Mouse (Mus musculus): ENCODE measurements around the gene Matk. TPM values are rescaled to one million over a fixed set of nuclear protein-coding genes. Genes with fewer than 3 reads are reported as not detected.

Gene Matk
- polyA plus RNA-seq, 1 experiment from 2014 or later = 3.9 TPM

- no peaks in the 10 kb centered on the region for H3K4me1 ChIP-seq
- H3K9ac ChIP-seq = no peak overlapping the region
- H3K27ac ChIP-seq = no peak overlapping the region
- no peak overlapping the region for H3K4me3 ChIP-seq
- H3K36me3 ChIP-seq = no peaks in the 10 kb centered on the region
- H3K27me3 ChIP-seq = peaks cover 32% of the 10 kb centered on the region
- WGBS = 86% methylated on average over 6 of the region's 6 CpGs
- no peak for ATAC-seq (ENCODE audit: borderline replicate concordance, extremely low read depth, low FRiP score, low TSS enrichment)
- H3K9me3 ChIP-seq = no peaks in the 10 kb centered on the region
- H3K4me2 ChIP-seq = no peak overlapping the region
Observed at GRCm38 (mm10) chr10:81245166-81245565, 7.6 kb upstream of the Matk start.

DNA sequence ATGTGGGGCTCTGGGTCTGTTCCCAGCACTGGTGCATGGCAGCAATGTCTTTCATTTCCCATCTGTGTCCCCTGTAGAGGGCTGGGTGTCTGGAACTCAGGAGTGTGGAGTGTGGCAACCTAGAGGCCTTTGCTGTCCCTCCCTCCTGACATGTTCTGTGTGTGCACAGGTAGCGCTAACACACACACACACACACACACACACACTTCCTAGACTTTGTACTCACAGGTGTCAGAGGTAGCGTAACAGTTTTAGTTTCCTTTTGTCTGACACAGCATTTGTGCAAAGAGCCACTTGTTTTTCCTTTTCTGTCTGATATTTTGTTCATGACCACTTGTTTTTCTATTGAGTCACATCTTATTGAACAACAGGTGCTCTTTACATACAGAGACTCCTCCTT lies 4.9 kb upstream of the Matk start:
- no peak overlapping the region for H3K27ac ChIP-seq
- H3K36me3 ChIP-seq = no peaks in the 10 kb centered on the region
- H3K4me1 ChIP-seq = no peaks in the 10 kb centered on the region
- no peak for ATAC-seq (ENCODE audit: borderline replicate concordance, extremely low read depth, low FRiP score, low TSS enrichment)
- H3K4me3 ChIP-seq = no peak overlapping the region
- H3K9me3 ChIP-seq = no peaks in the 10 kb centered on the region
- H3K9ac ChIP-seq = no peak overlapping the region
- no peak overlapping the region for H3K4me2 ChIP-seq
- 79% methylated on average over 2 of the region's 2 CpGs for WGBS
- H3K27me3 ChIP-seq = peaks cover 32% of the 10 kb centered on the region

GRCm38 (mm10) chr10:81249442-81249841 lies 3.3 kb upstream of the Matk start:
- Histone ChIP-seq H3K4me1 (no peaks in the 10 kb centered on the region), H3K9me3 (no peaks in the 10 kb centered on the region), H3K4me2 (no peak overlapping the region), H3K36me3 (no peaks in the 10 kb centered on the region), H3K27me3 (peaks cover 36% of the 10 kb centered on the region), H3K4me3 (no peak overlapping the region), H3K27ac (no peak overlapping the region), H3K9ac (no peak overlapping the region)
- WGBS = 77% methylated on average over 8 of the region's 8 CpGs
- no peak for ATAC-seq (ENCODE audit: borderline replicate concordance, extremely low read depth, low FRiP score, low TSS enrichment)

GRCm38 (mm10) chr10:81254886-81255285 lies 2.2 kb downstream of the Matk start:
- Histone ChIP-seq H3K4me1 (peaks cover 10% of the 10 kb centered on the region; the same call in 1 of the 2 replicates), H3K36me3 (no peaks in the 10 kb centered on the region), H3K9ac (no peak overlapping the region), H3K9me3 (no peaks in the 10 kb centered on the region), H3K27ac (no peak overlapping the region), H3K4me3 (no peak overlapping the region), H3K4me2 (no peak overlapping the region), H3K27me3 (peaks cover 81% of the 10 kb centered on the region)
- no peak for ATAC-seq (ENCODE audit: borderline replicate concordance, extremely low read depth, low FRiP score, low TSS enrichment)
- 44% methylated on average over 1 of the region's 1 CpGs for WGBS

GRCm38 (mm10) chr10:81257158-81258039 lies 4.7 kb downstream of the Matk start:
- Histone ChIP-seq H3K9me3 (no peaks in the 10 kb centered on the region), H3K27me3 (peaks cover 76% of the 10 kb centered on the region), H3K27ac (no peak overlapping the region), H3K4me1 (peaks cover 10% of the 10 kb centered on the region; the same call in 1 of the 2 replicates), H3K9ac (0 out of 2 replicates have a peak overlapping the region, but pooled peaks have one; percentile 23), H3K4me2 (peak overlapping the region; percentile 75), H3K4me3 (peak overlapping the region; percentile 44), H3K36me3 (no peaks in the 10 kb centered on the region; the same call in 1 of the 2 replicates)
- no peak for ATAC-seq (ENCODE audit: borderline replicate concordance, extremely low read depth, low FRiP score, low TSS enrichment)
- WGBS = 1% methylated on average over 62 of the region's 62 CpGs

DNA sequence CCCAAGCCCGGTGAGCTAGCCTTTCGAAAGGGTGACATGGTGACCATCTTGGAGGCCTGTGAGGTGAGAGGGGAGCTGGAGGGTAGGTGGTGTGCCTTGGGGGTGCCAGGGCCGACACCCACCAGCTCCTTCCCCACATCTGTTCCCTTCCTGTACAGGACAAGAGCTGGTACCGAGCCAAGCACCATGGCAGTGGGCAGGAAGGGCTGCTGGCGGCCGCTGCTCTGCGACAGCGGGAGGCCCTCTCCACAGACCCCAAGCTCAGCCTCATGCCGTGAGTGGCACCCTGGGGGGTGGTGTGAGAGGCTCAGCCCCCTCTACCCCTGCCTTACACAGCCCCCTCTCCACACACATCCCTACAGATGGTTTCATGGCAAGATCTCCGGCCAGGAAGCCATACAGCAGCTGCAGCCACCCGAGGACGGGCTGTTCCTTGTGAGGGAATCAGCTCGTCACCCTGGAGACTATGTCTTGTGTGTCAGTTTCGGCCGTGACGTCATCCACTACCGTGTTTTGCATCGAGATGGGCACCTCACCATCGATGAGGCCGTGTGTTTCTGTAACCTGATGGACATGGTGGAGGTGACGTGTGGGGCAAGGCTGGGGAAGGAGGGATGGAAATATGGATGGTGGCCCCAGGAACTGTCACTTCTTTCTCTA lies 6.6 kb downstream of the Matk start:
- Histone ChIP-seq H3K36me3 (peaks cover 15% of the 10 kb centered on the region; the same call in 1 of the 2 replicates), H3K27me3 (peaks cover 57% of the 10 kb centered on the region), H3K27ac (no peak overlapping the region), H3K4me2 (no peak overlapping the region), H3K9ac (no peak overlapping the region), H3K4me1 (peaks cover 10% of the 10 kb centered on the region; the same call in 1 of the 2 replicates), H3K9me3 (no peaks in the 10 kb centered on the region), H3K4me3 (no peak overlapping the region)
- no peak for ATAC-seq (ENCODE audit: borderline replicate concordance, extremely low read depth, low FRiP score, low TSS enrichment)
- WGBS = 33% methylated on average over 21 of the region's 21 CpGs

- 87% methylated on average over 4 of the region's 4 CpGs for WGBS
Observed at GRCm38 (mm10) chr10:81261025-81261424, 8.3 kb downstream of the Matk start.

GRCm38 (mm10) chr10:81265540-81265939 lies 12.8 kb downstream of the Matk start:
- peak overlapping the region; percentile 75 for H3K4me2 ChIP-seq
- H3K9me3 ChIP-seq = no peaks in the 10 kb centered on the region
- H3K4me3 ChIP-seq = peak overlapping the region; percentile 85
- peaks cover 3% of the 10 kb centered on the region for H3K27me3 ChIP-seq
- H3K9ac ChIP-seq = peak overlapping the region; percentile 85; the same call in 1 of the 2 replicates
- ATAC-seq (ENCODE audit: borderline replicate concordance, extremely low read depth, low FRiP score, low TSS enrichment) = no peak
- H3K4me1 ChIP-seq = peaks cover 23% of the 10 kb centered on the region
- 91% methylated on average over 8 of the region's 8 CpGs for WGBS
- H3K36me3 ChIP-seq = peaks cover 22% of the 10 kb centered on the region; the same call in 1 of the 2 replicates
- H3K27ac ChIP-seq = no peak overlapping the region

More at GRCm38 (mm10) chr10:81261025-81261424, 8.3 kb downstream of the Matk start:
- no peak overlapping the region for H3K4me3 ChIP-seq
- H3K27ac ChIP-seq = no peak overlapping the region
- H3K9ac ChIP-seq = no peak overlapping the region
- H3K36me3 ChIP-seq = peaks cover 21% of the 10 kb centered on the region; the same call in 1 of the 2 replicates
- no peak for ATAC-seq (ENCODE audit: borderline replicate concordance, extremely low read depth, low FRiP score, low TSS enrichment)
- H3K27me3 ChIP-seq = peaks cover 48% of the 10 kb centered on the region
- H3K9me3 ChIP-seq = no peaks in the 10 kb centered on the region
- H3K4me1 ChIP-seq = peaks cover 15% of the 10 kb centered on the region
- H3K4me2 ChIP-seq = no peak overlapping the region

DNA sequence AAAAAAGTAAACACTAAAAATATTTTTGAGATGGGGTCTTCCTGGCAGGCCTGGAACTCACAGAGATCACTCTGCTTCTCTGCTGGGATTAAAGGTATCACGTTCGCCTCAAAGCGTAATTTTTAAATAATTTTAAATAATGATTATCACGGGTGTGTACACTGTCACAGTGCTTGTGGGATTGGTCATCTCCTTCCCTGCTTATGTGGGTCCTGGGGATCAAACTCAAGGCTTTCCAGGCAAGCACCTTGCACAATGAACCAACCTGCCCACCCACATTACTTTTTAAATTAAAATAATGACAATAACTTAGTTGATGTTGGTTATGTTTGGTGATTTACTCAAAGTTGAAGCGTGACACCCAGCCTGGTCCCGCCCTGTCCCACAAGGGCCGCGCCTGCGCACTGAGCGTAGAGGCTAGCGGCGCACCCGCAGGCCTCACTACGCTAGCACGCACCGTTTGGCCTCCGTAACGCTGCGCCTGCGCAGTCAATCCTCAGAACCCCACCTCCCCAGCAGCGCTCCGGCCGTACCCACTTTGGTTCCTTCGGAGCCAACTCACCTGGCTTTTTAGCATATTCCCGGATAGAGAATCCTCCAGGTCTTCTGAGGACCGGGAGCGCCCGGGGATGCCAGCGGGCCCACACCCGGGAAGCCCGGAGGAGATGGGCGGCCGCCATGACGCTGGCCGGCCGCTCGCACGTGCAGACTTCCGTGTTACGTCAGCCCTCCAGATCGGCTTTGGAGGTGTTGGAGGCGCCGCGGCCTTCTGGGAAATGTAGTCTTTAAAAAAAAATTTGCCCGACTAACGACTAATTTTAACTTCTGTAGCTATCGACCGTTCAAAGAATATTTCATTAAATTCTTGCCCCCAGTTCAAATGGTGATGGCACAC lies 13.7 kb downstream of the Matk start, which contains the start of the genes Mrpl54 and Apba3:
Gene Mrpl54 (minus strand): TSS at position 724 of the 895 bp plus-strand sequence.
Gene Apba3 (plus strand): TSS at position 750 of the 895 bp plus-strand sequence.
- peak; percentile 93 for ATAC-seq (ENCODE audit: borderline replicate concordance, extremely low read depth, low FRiP score, low TSS enrichment)
- H3K36me3 ChIP-seq = peaks cover 31% of the 10 kb centered on the region

GRCm38 (mm10) chr10:81268056-81268455 lies 15.3 kb downstream of the Matk start:
- H3K4me3 ChIP-seq = peak overlapping the region; percentile 58
- no peaks in the 10 kb centered on the region for H3K9me3 ChIP-seq
- H3K4me2 ChIP-seq = peak overlapping the region; percentile 83
- H3K27me3 ChIP-seq = no peaks in the 10 kb centered on the region
- H3K4me1 ChIP-seq = peaks cover 23% of the 10 kb centered on the region
- WGBS = 2% methylated on average over 23 of the region's 23 CpGs
- H3K9ac ChIP-seq = peak overlapping the region; percentile 74
- peak overlapping the region; percentile 30; the same call in 1 of the 2 replicates for H3K27ac ChIP-seq
- ATAC-seq (ENCODE audit: borderline replicate concordance, extremely low read depth, low FRiP score, low TSS enrichment) = peak; percentile 41; the same call in 1 of the 2 replicates
- peaks cover 45% of the 10 kb centered on the region for H3K36me3 ChIP-seq

More for the DNA sequence above, 13.7 kb downstream of the Matk start, which contains the start of the genes Mrpl54 and Apba3:
- H3K9ac ChIP-seq = peak within 1 kb of the TSS; percentile 85
- peak within 1 kb of the TSS; percentile 84 for H3K27ac ChIP-seq
- under 1% methylated on average over 48 of the region's 48 CpGs for WGBS
- H3K4me2 ChIP-seq = peak within 1 kb of the TSS; percentile 83
- peak within 1 kb of the TSS; percentile 85 for H3K4me3 ChIP-seq
- peaks cover 23% of the 10 kb centered on the region for H3K4me1 ChIP-seq
- no peaks in the 10 kb centered on the region for H3K27me3 ChIP-seq
- H3K9me3 ChIP-seq = no peaks in the 10 kb centered on the region
